Mouse (Mus musculus) MEL (cell line): ENCODE data around the gene Dis3l2. TPM values are rescaled to one million over a fixed set of nuclear protein-coding genes. Genes with fewer than 3 reads are reported as not detected.

ENCODE experiments used
- DNase-seq: peaks from one replicate; pipeline ENCODE4 v3.0.0; 2011; ENCODE audit warnings: low read depth, low spot score
- H3K27ac ChIP-seq: 2 replicates; pipeline ENCODE4 v1.5.1; 2012; ENCODE audit warnings: low read depth, mild to moderate bottlenecking, control low read depth, low read length, moderate library complexity; ENCODE audit not compliant: control insufficient read depth
- H3K27me3 ChIP-seq, 2 experiments: fragments of 150-350 bp in 1 of 2; sonication (generic) in 1 of 2; 2 replicates each; pipeline ENCODE4 v1.6.1; 2012; ENCODE audit warnings: low read length in 2 of 2, mild to moderate bottlenecking in 2 of 2, improper control_type of control experiment in 1 of 2, moderate library complexity in 1 of 2; ENCODE audit not compliant: insufficient read depth in 2 of 2, control insufficient read depth in 1 of 2
- H3K36me3 ChIP-seq, 2 experiments: 2 replicates each; pipeline ENCODE4 v1.6.1; 2012 to 2014; ENCODE audit warnings: low read length in 2 of 2, improper control_type of control experiment in 1 of 2, inconsistent platforms in 1 of 2, mild to moderate bottlenecking in 1 of 2; ENCODE audit not compliant: insufficient read depth in 2 of 2, control insufficient read depth in 1 of 2
- H3K4me1 ChIP-seq, 2 experiments: fragments of 150-350 bp in 1 of 2; sonication (generic) in 1 of 2; 2 replicates each; pipeline ENCODE4 v1.6.1; 2012; ENCODE audit warnings: low read length in 2 of 2, improper control_type of control experiment in 1 of 2, mild to moderate bottlenecking in 1 of 2; ENCODE audit not compliant: insufficient read depth in 2 of 2, control insufficient read depth in 1 of 2
- H3K4me3 ChIP-seq, 2 experiments: fragments of 150-350 bp in 1 of 2; sonication (generic) in 1 of 2; 2 replicates each; pipeline ENCODE4 v1.5.1; 2012; ENCODE audit warnings: low read depth in 2 of 2, low read length in 2 of 2, mild to moderate bottlenecking in 2 of 2, moderate library complexity in 2 of 2, control low read depth in 1 of 2, improper control_type of control experiment in 1 of 2; ENCODE audit not compliant: control insufficient read depth in 1 of 2, insufficient read depth in 1 of 2
- H3K79me2 ChIP-seq: 2 replicates; pipeline ENCODE4 v1.6.1; 2012; ENCODE audit warnings: mild to moderate bottlenecking, low read length, moderate library complexity; ENCODE audit not compliant: control insufficient read depth, poor library complexity, insufficient read depth
- H3K9ac ChIP-seq: 2 replicates; pipeline ENCODE4 v1.6.1; 2012; ENCODE audit warnings: low read depth, mild to moderate bottlenecking, control low read depth, low read length, moderate library complexity; ENCODE audit not compliant: control insufficient read depth, poor library complexity, severe bottlenecking
- H3K9me3 ChIP-seq: fragments of 150-350 bp; sonication (generic); replicated peaks from 2 replicates; pipeline ENCODE4 v1.6.1; 2012; ENCODE audit warnings: mild to moderate bottlenecking, low read length, improper control_type of control experiment, moderate library complexity; ENCODE audit not compliant: insufficient read depth
- CHD1 ChIP-seq: IDR thresholded peaks from 2 replicates; pipeline ENCODE4 v1.6.1; 2012; ENCODE audit warnings: low read depth, mild to moderate bottlenecking, inconsistent platforms, low read length, improper control_type of control experiment
- CHD2 ChIP-seq: IDR thresholded peaks from 2 replicates; pipeline ENCODE4 v1.6.1; 2011; ENCODE audit warnings: low read length, improper control_type of control experiment
- ELF1 ChIP-seq: IDR thresholded peaks from 2 replicates; pipeline ENCODE4 v1.6.1; 2014; ENCODE audit warnings: low read depth, mild to moderate bottlenecking, inconsistent platforms, low read length, improper control_type of control experiment, moderate library complexity
- EP300 ChIP-seq, 2 experiments: IDR thresholded peaks; 2 replicates each; pipeline ENCODE4 v1.6.1; 2011; ENCODE audit warnings: improper control_type of control experiment in 2 of 2, low read length in 2 of 2, low read depth in 1 of 2, mild to moderate bottlenecking in 1 of 2
- GABPA ChIP-seq: IDR thresholded peaks from 2 replicates; pipeline ENCODE4 v1.6.1; 2012; ENCODE audit warnings: low read depth, mild to moderate bottlenecking, inconsistent platforms, low read length, improper control_type of control experiment, moderate library complexity
- GATA1 ChIP-seq: IDR thresholded peaks from 2 replicates; pipeline ENCODE4 v1.6.1; 2011; ENCODE audit warnings: low read depth, low read length, improper control_type of control experiment
- HCFC1 ChIP-seq: IDR thresholded peaks from 2 replicates; pipeline ENCODE4 v1.6.1; 2012; ENCODE audit warnings: low read depth, mild to moderate bottlenecking, inconsistent platforms, low read length, improper control_type of control experiment, moderate library complexity
- JUND ChIP-seq: IDR thresholded peaks from 2 replicates; pipeline ENCODE4 v1.6.1; 2011; ENCODE audit warnings: low read depth, mild to moderate bottlenecking, improper control_type of control experiment, low read length
- MAFK ChIP-seq: IDR thresholded peaks from 2 replicates; pipeline ENCODE4 v1.6.1; 2011; ENCODE audit warnings: low read depth, mild to moderate bottlenecking, low read length, improper control_type of control experiment, borderline replicate concordance
- MAX ChIP-seq: IDR thresholded peaks from 2 replicates; pipeline ENCODE4 v1.6.1; 2011; ENCODE audit warnings: low read length, improper control_type of control experiment
- MAZ ChIP-seq: IDR thresholded peaks from 2 replicates; pipeline ENCODE4 v1.6.1; 2012; ENCODE audit warnings: low read depth, mild to moderate bottlenecking, inconsistent platforms, low read length, improper control_type of control experiment
- MEF2A ChIP-seq: IDR thresholded peaks from 2 replicates; pipeline ENCODE4 v1.6.1; 2014; ENCODE audit warnings: low read depth, mild to moderate bottlenecking, inconsistent platforms, low read length, improper control_type of control experiment; ENCODE audit not compliant: poor library complexity, insufficient replicate concordance, severe bottlenecking; ENCODE audit errors: extremely low read depth
- MXI1 ChIP-seq: IDR thresholded peaks from 2 replicates; pipeline ENCODE4 v1.6.1; 2011; ENCODE audit warnings: mild to moderate bottlenecking, low read depth, low read length, improper control_type of control experiment
- MYC ChIP-seq: IDR thresholded peaks from 2 replicates; pipeline ENCODE4 v1.6.1; 2011; ENCODE audit warnings: low read depth, mild to moderate bottlenecking, low read length, improper control_type of control experiment, moderate library complexity
- NRF1 ChIP-seq: IDR thresholded peaks from 2 replicates; pipeline ENCODE4 v1.6.1; 2014; ENCODE audit warnings: low read depth, mild to moderate bottlenecking, inconsistent platforms, low read length, improper control_type of control experiment, moderate library complexity; ENCODE audit not compliant: poor library complexity, insufficient read depth, severe bottlenecking
- POLR2A ChIP-seq, 2 experiments: IDR thresholded peaks; 2 replicates each; pipeline ENCODE4 v1.6.1; 2011 to 2012; ENCODE audit warnings: low read length in 2 of 2, mild to moderate bottlenecking in 2 of 2, control low read depth in 1 of 2, improper control_type of control experiment in 1 of 2, low read depth in 1 of 2, moderate library complexity in 1 of 2; ENCODE audit not compliant: control insufficient read depth in 1 of 2, insufficient read depth in 1 of 2, poor library complexity in 1 of 2
- SIN3A ChIP-seq: IDR thresholded peaks from 2 replicates; pipeline ENCODE4 v1.6.1; 2012; ENCODE audit warnings: low read length, improper control_type of control experiment, inconsistent platforms
- TAL1 ChIP-seq: IDR thresholded peaks from 2 replicates; pipeline ENCODE4 v1.6.1; 2012; ENCODE audit warnings: mild to moderate bottlenecking, inconsistent platforms, low read length, moderate library complexity, mixed read lengths
- TBP ChIP-seq: IDR thresholded peaks from 2 replicates; pipeline ENCODE4 v1.8.0; 2011; ENCODE audit warnings: low read depth, low read length, improper control_type of control experiment
- TCF12 ChIP-seq: IDR thresholded peaks from 2 replicates; pipeline ENCODE4 v1.6.1; 2014; ENCODE audit warnings: low read depth, mild to moderate bottlenecking, inconsistent platforms, low read length, improper control_type of control experiment, moderate library complexity
- USF1 ChIP-seq: IDR thresholded peaks from 2 replicates; pipeline ENCODE4 v1.6.1; 2014; ENCODE audit warnings: low read depth, mild to moderate bottlenecking, inconsistent platforms, low read length, improper control_type of control experiment, moderate library complexity
- ZNF384 ChIP-seq: IDR thresholded peaks from 2 replicates; pipeline ENCODE4 v1.6.1; 2012; ENCODE audit warnings: low read depth, mild to moderate bottlenecking, inconsistent platforms, low read length, improper control_type of control experiment
- polyA plus RNA-seq, 2 experiments: library from polyadenylated mRNA; stranded (reverse) in 1 of 2; unstranded in 1 of 2; fragments of >175 nt in 1 of 2; fragments of >200 nt in 1 of 2; gene quantifications; 2 replicates each; pipeline versions ENCODE4 v1.2.1 to v1.2.4; 2012; ENCODE audit warnings: low replicate concordance in 2 of 2, low read depth in 1 of 2; ENCODE audit not compliant: insufficient read length in 2 of 2, insufficient read depth in 1 of 2, missing spikeins in 1 of 2
- total RNA-seq: library from RNA; depleted of rRNA; stranded (reverse); fragments of 300-350 nt; gene quantifications from 2 replicates; pipeline ENCODE4 v1.2.3, GENCODE M21; 2012

Gene Dis3l2
- total and polyA plus RNA-seq, 3 experiments, result 16.9 to 17.3 TPM; not detected in 1

GRCm38 (mm10) chr1:86670279-86671038 lies 33.1 kb upstream of the Dis3l2 start, which contains the start of gene Nppc:
Gene Nppc (minus strand): TSS chr1:86670571.
- peaks cover 1 to 3% of the 10 kb centered on the region in 2 experiments; a peak in 1 of 4 replicates for H3K27me3 ChIP-seq
- no peak within 1 kb of the TSS for H3K27ac ChIP-seq
- TF ChIP-seq GABPA (no peak), CHD1 (no peak), JUND (no peak), CHD2 (no peak), TCF12 (no peak), ZNF384 (no peak), MAFK (no peak), EP300 (IDR thresholded peaks at IDR 0.05; ENCODE audit: low read depth in 1 of 2, low read length in 2 of 2) (no peak), USF1 (no peak), TAL1 (no peak), MYC (no peak), POLR2A (IDR thresholded peaks at IDR 0.05; ENCODE audit: control insufficient read depth in 1 of 2, insufficient read depth in 1 of 2, low read depth in 1 of 2, low read length in 2 of 2, poor library complexity in 1 of 2) (no peak), SIN3A (no peak), HCFC1 (no peak), NRF1 (no peak), MAZ (no peak), TBP (no peak), MEF2A (no peak), ELF1 (no peak)
- TF ChIP-seq, all 39 proteins: peak for 0
- H3K9ac ChIP-seq, result no peak within 1 kb of the TSS
- H3K79me2 ChIP-seq, result no peaks in the 10 kb centered on the region
- no peak within 1 kb of the TSS for H3K4me3 ChIP-seq
- no peaks in the 10 kb centered on the region for H3K4me1 ChIP-seq
- no peaks in the 10 kb centered on the region for H3K9me3 ChIP-seq
- no peaks in the 10 kb centered on the region for H3K36me3 ChIP-seq
- no peak for DNase-seq

- no peaks in the 10 kb centered on the region for H3K36me3 ChIP-seq
- no peak for DNase-seq
- no peaks in the 10 kb centered on the region for H3K9me3 ChIP-seq
- H3K27me3 ChIP-seq, result peaks cover 3 to 12% of the 10 kb centered on the region in 2 experiments
- no peak for TF ChIP-seq EP300 (IDR thresholded peaks at IDR 0.05; ENCODE audit: low read depth in 1 of 2, low read length in 2 of 2)
- no peak for TF ChIP-seq MXI1
- TF ChIP-seq TCF12, result no peak
- no peak for TF ChIP-seq MAX
- TF ChIP-seq GATA1, result no peak
- no peak overlapping the region for H3K4me3 ChIP-seq
- no peak overlapping the region for H3K27ac ChIP-seq
- H3K4me1 ChIP-seq, result no peaks in the 10 kb centered on the region
- no peaks in the 10 kb centered on the region for H3K79me2 ChIP-seq
- H3K9ac ChIP-seq, result no peak overlapping the region
Observed at GRCm38 (mm10) chr1:86674385-86674784, 29.2 kb upstream of the Dis3l2 start.
